Mouse (Mus musculus) heart, postnatal 10 days (tissue): ENCODE measurements around the gene Sstr3. TPM values are rescaled to one million over a fixed set of nuclear protein-coding genes. Genes with fewer than 3 reads are reported as not detected.

Source experiments
- DNase-seq, 2 experiments: peaks; one replicate each; pipeline ENCODE4 v3.0.0; 2021
- intact Hi-C: fragments of 180-260 bp; cut with DNase I; formaldehyde crosslinking; loops from one replicate; pipeline ENCODE4 v1.15.1; 2025
- total RNA-seq, 2 experiments: library from RNA; stranded (reverse); gene quantifications; 2 replicates each; pipeline ENCODE4 v1.2.3; 2021

Gene Sstr3
- under 1 TPM in 1 of 2 experiments, not detected in 1; 0.20 TPM for total RNA-seq

GRCm38 (mm10) chr15:78544561-78545001, at the start of gene Sstr3:
Gene Sstr3 (minus strand): TSS chr15:78544685.
- DNase-seq, result no peak
- intact Hi-C loops, result no loop called here

DNA sequence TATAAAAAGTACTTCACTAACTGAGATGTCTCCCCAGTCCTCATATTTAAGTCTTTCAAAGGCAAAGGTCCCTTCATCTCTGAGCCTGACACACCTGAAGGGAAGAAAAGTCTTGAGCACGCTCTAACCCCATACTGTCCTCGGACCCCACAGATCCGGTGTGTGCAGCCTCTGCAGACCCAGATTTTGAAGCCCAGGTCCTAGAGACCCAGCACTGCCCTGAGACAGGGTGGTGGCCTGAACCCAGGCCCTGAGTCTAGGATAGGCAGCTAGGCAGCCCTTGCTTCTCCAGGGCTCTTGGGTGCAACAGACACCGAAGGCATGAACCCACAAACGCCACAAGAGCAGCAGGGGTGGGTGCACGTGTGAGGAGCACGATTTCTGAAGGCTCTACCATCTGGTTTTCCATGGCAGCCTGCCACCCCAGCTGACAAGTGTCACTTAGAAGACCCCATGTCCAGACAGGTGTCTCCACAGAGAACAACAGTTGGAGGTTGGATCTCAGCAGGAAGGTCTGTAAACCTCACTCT, 49.5 kb upstream of the Sstr3 start:
- intact Hi-C loops, result no loop called here
- DNase-seq, result no peak

DNA sequence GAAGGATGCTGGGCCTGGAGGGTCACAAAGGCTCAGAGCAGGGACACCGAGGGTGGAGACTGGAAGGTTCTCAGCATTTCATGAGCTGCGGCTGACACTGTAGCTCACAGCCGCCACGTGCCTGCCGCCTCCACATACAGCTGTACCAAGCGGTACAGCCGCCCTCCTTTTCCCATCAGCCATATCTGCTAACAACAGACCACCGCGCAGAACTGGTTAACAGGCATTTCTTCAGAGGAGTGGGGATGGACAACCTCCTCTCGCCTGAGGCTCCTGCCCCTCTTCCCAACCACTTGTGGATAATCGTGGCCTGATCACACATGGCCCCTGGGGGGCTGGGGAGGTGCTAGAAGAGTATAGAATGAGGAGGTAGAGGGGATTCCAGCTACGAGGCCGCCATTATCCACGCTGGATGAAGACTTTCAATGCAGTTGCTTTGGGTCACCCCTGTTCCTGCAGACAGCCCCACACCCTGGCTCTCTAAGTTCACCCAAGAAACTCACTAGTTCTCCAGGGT, 48.0 kb upstream of the Sstr3 start:
- intact Hi-C loops, result no loop called here
- no peak for DNase-seq

- intact Hi-C loops, result no loop called here
- DNase-seq, result no peak
These were observed 47.4 kb upstream of the Sstr3 start for GRCm38 (mm10) chr15:78591680-78592451.

GRCm38 (mm10) chr15:78590785-78591184, 46.3 kb upstream of the Sstr3 start:
- no peak for DNase-seq
- intact Hi-C loops, result no loop called here

- DNase-seq, result no peak
- intact Hi-C loops, result no loop called here
These were observed 45.5 kb upstream of the Sstr3 start for GRCm38 (mm10) chr15:78589936-78590335.

- intact Hi-C loops, result no loop called here
- no peak for DNase-seq
These were observed 44.4 kb upstream of the Sstr3 start for GRCm38 (mm10) chr15:78588900-78589299.

- no peak for DNase-seq
- intact Hi-C loops, result no loop called here
These were observed 43.6 kb upstream of the Sstr3 start for GRCm38 (mm10) chr15:78588049-78588448.

- intact Hi-C loops, result loop anchor here (1.0 kb wide), 1 partner anchor 157 kb away; no protein-coding TSS in a partner anchor
- peak; percentile 85 to 93 for DNase-seq
These were observed 42.8 kb upstream of the Sstr3 start for GRCm38 (mm10) chr15:78587050-78587994.

DNA sequence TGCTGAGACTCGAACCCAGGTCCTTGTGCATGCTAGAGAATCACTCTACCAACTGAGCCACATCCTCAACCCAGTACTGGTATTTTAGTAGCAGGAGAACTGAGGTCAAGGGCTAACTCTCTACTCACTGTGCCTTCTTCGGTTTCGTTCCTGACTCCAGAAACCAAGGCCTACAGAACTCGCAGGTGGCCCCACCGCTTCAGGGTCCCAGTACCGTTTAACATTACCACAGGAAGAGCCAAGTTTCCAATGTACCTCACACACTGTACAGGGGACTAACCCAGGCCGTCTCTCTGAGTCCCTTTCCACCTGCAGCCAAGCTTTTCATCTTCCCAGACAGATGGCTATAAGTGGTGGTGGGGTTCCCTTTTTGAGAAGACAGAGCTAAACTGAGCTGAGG, 40.9 kb upstream of the Sstr3 start:
- intact Hi-C loops, result no loop called here
- DNase-seq, result no peak

DNA sequence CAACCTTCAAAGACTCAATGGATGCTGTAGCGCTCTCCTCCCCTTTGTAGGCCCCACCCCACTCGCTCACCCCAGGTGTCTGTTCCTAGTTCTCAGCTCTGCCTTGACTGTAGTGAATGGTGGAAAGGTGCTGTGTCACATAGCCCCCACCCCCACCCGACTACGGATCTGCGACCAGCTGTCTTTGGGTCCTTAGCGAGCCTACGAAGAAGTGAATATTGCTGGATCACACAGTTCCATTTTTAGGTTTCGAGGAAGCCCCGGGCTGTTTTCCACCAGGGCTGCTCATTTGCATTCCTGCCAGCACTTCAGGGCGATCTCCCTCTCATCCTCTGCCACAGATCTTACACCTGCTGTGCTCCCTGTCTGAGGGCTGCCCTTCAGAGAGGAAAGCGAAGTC, 38.9 kb upstream of the Sstr3 start:
- DNase-seq, result no peak

DNA sequence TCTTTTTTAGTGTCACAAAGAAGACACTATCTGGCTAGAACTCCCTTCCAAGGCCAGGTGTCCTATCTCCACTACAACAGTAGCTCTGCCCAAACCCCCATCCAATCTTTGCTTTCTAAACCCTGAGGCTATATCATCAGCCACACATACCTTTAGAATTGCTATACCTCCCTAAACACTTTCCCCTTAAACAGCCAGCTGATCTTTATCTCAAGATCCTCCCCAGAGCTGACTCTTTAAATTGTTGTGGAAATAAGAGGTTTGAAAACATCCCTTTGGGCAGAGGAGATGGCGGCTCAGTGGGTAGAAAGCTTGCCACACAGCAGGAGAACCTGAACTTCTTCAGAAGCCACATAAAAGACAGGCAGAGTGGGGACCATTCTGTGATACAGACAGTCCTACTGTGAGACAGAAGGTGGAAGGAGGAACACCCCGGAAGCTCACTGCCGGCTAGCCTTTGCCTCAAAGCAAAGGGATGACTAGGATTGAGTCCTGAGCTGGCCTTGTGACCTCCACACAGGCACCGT, 31.9 kb upstream of the Sstr3 start:
- intact Hi-C loops, result no loop called here
- DNase-seq, result no peak

More for the DNA sequence above, 38.9 kb upstream of the Sstr3 start:
- intact Hi-C loops, result loop anchor here (2.0 kb wide), 3 partner anchors 51 to 137 kb away; no protein-coding TSS in a partner anchor

DNA sequence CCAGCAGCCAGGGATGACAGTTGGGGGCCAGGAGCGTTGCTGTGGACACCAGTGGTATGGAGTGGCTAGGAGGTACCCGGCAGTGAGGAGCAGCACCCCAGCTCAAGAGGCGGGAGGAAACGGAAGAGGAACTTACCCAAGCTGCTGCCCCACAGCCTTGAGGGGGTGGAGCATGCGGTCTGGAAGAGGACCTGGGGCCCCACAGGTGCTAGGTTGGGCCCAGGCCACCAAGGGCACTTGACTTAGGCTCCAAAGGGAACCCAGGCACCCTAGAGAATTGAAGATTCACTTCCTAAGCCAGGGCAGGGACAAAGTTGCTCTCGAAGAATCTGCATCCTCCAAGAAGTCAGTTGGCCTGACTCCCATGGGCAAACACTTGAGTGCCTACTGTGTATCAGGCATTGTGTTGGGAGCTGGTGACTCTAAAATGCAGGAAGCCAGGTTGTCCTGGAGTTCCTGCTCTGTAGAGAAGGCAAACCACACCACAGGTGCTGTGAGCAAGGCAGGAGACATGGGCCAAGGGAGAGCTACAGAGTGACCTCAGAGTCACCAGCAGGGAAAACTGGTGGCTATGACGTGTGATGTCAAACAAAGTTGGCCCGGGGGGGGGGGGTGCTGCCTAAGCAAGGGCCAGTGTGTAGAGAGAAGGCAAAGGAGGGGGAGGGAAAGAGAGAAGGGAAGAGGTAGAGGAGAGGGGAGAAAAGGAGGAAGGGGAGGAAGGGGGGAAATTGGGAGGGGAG, 28.3 kb upstream of the Sstr3 start, which contains the start of gene Rac2:
TSS of gene Rac2 (minus strand) at position 126 of the 740 bp plus-strand sequence.
- intact Hi-C loops, result no loop called here
- no peak for DNase-seq

DNA sequence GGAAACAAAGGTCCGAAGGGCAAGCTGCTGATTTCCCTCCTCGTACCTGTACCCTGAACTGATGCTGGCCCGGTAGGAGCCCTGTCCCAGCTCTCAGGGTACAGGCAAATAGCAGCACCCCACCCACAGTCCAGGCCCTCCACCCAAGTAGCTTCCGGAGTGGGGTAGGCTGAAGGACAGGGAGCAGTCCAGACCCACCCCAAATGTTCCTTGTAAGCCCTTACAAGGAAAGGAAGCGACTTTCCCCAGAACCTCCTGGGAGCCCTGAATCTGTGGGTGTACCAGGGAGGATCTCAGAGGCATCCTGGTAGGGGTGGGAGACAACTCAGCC, 27.8 kb upstream of the Sstr3 start:
- intact Hi-C loops, result no loop called here
- no peak for DNase-seq

DNA sequence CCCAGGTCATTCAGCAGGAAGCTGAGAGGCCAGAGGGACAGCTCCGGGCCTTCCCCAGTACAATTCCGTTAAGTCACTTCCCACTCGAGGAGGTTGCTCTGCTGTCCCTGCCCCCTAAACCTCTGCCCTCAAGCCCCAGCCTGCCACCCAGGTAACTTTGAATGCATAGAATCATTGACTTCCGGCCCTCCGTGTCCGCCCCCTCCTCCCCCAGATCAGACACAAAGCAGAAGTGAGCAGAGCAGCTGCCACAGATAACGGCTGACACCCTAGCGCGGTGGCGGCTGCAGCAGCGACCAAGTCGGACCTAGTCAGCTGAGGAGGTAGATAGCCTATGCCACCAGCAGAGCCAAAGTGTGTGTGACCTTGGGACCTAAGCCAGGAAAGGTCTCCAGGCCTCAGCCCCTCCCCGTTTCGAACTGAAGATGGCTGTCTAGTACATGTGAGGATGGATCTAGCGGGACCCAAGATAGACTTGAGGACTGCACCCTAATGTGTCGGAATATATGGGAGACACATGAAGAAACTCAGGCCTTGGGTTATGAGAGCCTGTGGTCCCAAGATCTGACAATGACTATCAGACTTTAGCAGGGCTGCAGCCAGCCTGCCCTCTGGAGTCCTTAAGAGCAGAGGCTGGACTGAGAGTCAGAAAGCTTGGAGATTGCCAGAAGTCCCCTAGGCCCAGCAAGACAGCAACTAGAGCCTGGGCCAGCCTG, 27.2 kb upstream of the Sstr3 start:
- peak; percentile 42 to 52 for DNase-seq
- intact Hi-C loops, result no loop called here

GRCm38 (mm10) chr15:78570170-78570569, 25.7 kb upstream of the Sstr3 start:
- intact Hi-C loops, result no loop called here

GRCm38 (mm10) chr15:78567608-78568120, 23.2 kb upstream of the Sstr3 start:
- intact Hi-C loops, result no loop called here
- no peak for DNase-seq

More at GRCm38 (mm10) chr15:78570170-78570569, 25.7 kb upstream of the Sstr3 start:
- DNase-seq, result no peak

DNA sequence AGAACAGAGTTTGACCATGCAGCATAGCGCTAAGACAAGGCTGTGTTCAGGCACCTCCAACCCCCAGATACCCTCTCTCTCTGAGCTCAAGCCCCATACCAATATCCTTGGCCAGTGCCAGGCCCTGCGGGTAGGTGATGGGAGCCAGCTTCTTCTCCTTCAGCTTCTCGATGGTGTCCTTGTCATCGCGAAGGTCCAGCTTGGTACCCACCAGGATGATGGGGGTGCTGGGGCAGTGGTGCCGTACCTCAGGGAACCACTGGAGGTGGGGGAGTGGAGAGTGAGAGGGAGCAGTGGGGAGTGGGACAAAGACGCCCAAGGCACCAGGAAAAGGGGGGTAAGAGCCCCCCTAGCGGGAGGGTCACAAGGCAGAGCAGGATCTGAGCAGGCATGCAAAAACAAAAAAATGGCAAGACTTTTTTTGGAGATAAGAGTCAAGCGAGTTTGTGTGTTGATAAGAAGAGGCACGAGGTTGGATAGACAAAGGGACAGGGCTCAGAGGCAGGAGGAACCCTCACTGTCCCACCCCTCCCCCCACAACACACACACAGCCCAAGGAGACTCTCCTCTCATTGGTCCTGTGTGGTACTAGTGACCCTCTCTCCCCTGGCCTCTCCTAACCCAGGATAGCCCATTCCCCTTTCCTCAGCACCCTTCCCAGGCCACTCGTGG, 20.4 kb upstream of the Sstr3 start:
- no peak for DNase-seq
- intact Hi-C loops, result no loop called here

- no peak for DNase-seq
- intact Hi-C loops, result no loop called here
These were observed 19.5 kb upstream of the Sstr3 start for GRCm38 (mm10) chr15:78563937-78564336.
